Mouse (Mus musculus) cortical plate, adult 2 months (tissue): ENCODE data around the gene Inpp5a. TPM values are rescaled to one million over a fixed set of nuclear protein-coding genes. Genes with fewer than 3 reads are reported as not detected.

ENCODE experiments used
- H3K27ac ChIP-seq: fragments of 200-500 bp; 2 replicates; pipeline ENCODE4 v1.5.1; 2012; ENCODE audit warnings: low read length, control low read depth, inconsistent platforms; ENCODE audit not compliant: insufficient read depth
- H3K4me1 ChIP-seq: fragments of 200-500 bp; 2 replicates; pipeline ENCODE4 v1.6.1; 2011; ENCODE audit warnings: low read length; ENCODE audit not compliant: control insufficient read depth, insufficient read depth
- H3K4me3 ChIP-seq: fragments of 200-500 bp; 2 replicates; pipeline ENCODE4 v1.5.1; 2011; ENCODE audit warnings: mild to moderate bottlenecking, low read length, control low read depth; ENCODE audit not compliant: insufficient read depth
- CTCF ChIP-seq: fragments of 200-500 bp; IDR thresholded peaks from 2 replicates; pipeline ENCODE4 v1.5.1; 2011; ENCODE audit warnings: mild to moderate bottlenecking, control low read depth, low read length; ENCODE audit not compliant: insufficient read depth; ENCODE audit errors: extremely low read depth
- POLR2A ChIP-seq: fragments of 200-500 bp; IDR thresholded peaks from 2 replicates; pipeline ENCODE4 v1.6.1; 2011; ENCODE audit warnings: mild to moderate bottlenecking, low read length, control low read depth; ENCODE audit not compliant: insufficient read depth; ENCODE audit errors: extremely low read depth
- polyA plus RNA-seq: library from polyadenylated mRNA; depleted of rRNA; stranded (reverse); fragments of >200 nt; gene quantifications from 2 replicates; pipeline ENCODE4 v1.2.3, GENCODE M21; 2012

Gene Inpp5a
- polyA plus RNA-seq, 1 experiment = 27.8 TPM

- no peak overlapping the region for H3K27ac ChIP-seq
- H3K4me1 ChIP-seq = peaks cover 3% of the 10 kb centered on the region; the same call in 1 of the 2 replicates
- TF ChIP-seq POLR2A (no peak), CTCF (no peak)
- H3K4me3 ChIP-seq = no peak overlapping the region
Measured at GRCm38 (mm10) chr7:139437926-139438600, 49.2 kb downstream of the Inpp5a start.

GRCm38 (mm10) chr7:139438601-139438945, 49.7 kb downstream of the Inpp5a start:
- peaks cover 3% of the 10 kb centered on the region; the same call in 1 of the 2 replicates for H3K4me1 ChIP-seq
- TF ChIP-seq POLR2A = no peak
- TF ChIP-seq CTCF = no peak
- no peak overlapping the region for H3K27ac ChIP-seq
- H3K4me3 ChIP-seq = no peak overlapping the region

GRCm38 (mm10) chr7:139439031-139439430, 50.1 kb downstream of the Inpp5a start:
- Histone ChIP-seq H3K4me1 (peaks cover 3% of the 10 kb centered on the region; the same call in 1 of the 2 replicates), H3K27ac (no peak overlapping the region), H3K4me3 (no peak overlapping the region)
- no peak for TF ChIP-seq POLR2A
- TF ChIP-seq CTCF = no peak

GRCm38 (mm10) chr7:139439922-139440895, 51.3 kb downstream of the Inpp5a start:
- Histone ChIP-seq H3K4me1 (peaks cover 3% of the 10 kb centered on the region; the same call in 1 of the 2 replicates), H3K4me3 (no peak overlapping the region), H3K27ac (no peak overlapping the region)
- TF ChIP-seq POLR2A = no peak
- TF ChIP-seq CTCF = no peak

- Histone ChIP-seq H3K4me3 (no peak overlapping the region), H3K4me1 (peaks cover 3% of the 10 kb centered on the region; the same call in 1 of the 2 replicates), H3K27ac (no peak overlapping the region)
- TF ChIP-seq CTCF (no peak), POLR2A (no peak)
Measured at GRCm38 (mm10) chr7:139441022-139441421, 52.1 kb downstream of the Inpp5a start.

GRCm38 (mm10) chr7:139441761-139442211, 52.9 kb downstream of the Inpp5a start:
- Histone ChIP-seq H3K27ac (no peak overlapping the region), H3K4me3 (no peak overlapping the region), H3K4me1 (peaks cover 3% of the 10 kb centered on the region; the same call in 1 of the 2 replicates)
- TF ChIP-seq POLR2A = no peak
- no peak for TF ChIP-seq CTCF

- no peak for TF ChIP-seq CTCF
- TF ChIP-seq POLR2A = no peak
- Histone ChIP-seq H3K4me3 (no peak overlapping the region), H3K27ac (no peak overlapping the region), H3K4me1 (peaks cover 7% of the 10 kb centered on the region)
Measured at GRCm38 (mm10) chr7:139445621-139446020, 56.7 kb downstream of the Inpp5a start.

GRCm38 (mm10) chr7:139447381-139447780, 58.5 kb downstream of the Inpp5a start:
- peaks cover 12% of the 10 kb centered on the region for H3K4me1 ChIP-seq
- TF ChIP-seq POLR2A (no peak), CTCF (no peak)
- H3K27ac ChIP-seq = no peak overlapping the region
- no peak overlapping the region for H3K4me3 ChIP-seq

GRCm38 (mm10) chr7:139450186-139450998, 61.5 kb downstream of the Inpp5a start:
- peaks cover 11% of the 10 kb centered on the region for H3K4me1 ChIP-seq

More at GRCm38 (mm10) chr7:139450186-139450998, 61.5 kb downstream of the Inpp5a start:
- H3K4me3 ChIP-seq = no peak overlapping the region
- no peak for TF ChIP-seq POLR2A
- TF ChIP-seq CTCF = no peak
- no peak overlapping the region for H3K27ac ChIP-seq
